Mouse (Mus musculus): ENCODE measurements at regions not wholly inside any gene's neighbourhood (a gene's known extent, or its start where the extent isn't known, plus 50 kb on each side); places are given as distances from the start of the nearest gene placed in this dataset.
"Not testable (repeated sequence)": the region's sequence is repeated elsewhere in the genome, so short reads cannot be mapped to it uniquely, and the experiment has no call there.

DNA sequence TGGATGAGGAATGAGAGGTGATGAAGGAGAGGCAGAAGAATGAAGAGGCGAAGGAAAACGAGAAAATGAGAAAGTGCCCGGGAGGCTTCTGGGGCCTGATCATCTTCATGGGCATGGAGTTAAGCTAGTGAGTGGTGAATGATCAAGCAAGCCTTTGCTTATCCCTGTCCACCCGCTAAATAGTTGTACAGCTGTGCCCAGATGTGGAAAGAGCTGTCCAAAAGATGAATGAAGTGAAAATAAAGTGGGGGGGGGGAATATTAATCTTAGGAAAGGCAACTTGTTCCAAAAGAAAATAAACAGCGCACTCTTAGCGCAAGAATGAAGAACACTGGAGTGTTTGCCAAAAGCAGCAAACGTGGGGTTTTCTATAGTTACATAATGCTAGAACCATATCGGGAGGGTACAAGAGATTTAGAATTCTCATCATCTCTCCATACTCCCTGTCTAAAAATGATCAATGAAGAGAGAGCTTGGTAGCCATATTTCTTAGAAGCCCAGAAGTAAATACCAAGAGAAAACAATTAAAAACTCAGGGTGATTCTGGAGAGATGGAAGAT is 188.5 kb downstream of the Utp18 start:
- WGBS, result 90% methylated on average over 8 of the region's 8 CpGs

DNA sequence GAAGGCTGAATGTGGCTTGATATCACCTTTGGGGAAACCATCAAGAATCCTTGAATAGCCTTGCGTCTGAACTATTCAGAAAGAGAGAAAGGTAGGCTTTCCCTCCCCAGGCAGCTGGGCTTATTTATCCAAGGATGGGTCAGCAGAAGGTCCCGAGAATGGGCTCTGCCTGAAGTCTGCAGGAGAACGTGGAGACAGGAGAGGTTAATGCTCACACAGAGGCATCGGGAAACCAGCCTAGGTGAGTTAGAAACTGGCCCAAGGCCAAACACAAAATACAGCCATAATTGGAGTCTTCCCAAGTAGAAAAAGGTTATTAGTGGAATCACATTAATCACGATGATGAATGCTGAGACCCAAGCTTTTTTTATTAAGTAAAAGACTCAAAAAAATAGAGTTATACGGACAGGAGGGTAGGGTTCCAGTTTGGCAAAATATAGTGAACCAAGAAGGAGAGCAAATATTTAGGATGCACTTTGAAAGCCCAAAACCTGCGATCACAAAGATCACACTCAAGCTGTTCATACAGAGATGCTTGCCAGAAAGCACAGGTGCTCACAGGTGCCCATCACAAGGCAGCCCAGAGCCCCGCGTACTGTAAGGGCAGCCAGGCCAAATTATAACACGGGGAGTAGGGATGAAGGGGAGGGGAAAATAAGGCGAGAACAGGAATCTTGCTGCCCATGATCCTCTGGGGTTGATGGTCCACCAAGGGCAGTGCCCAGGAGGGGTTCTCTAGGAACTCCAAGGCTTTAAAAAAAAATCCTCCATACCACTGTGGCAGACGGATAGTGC is 189.3 kb downstream of the Utp18 start:
- no peaks in the 10 kb centered on the region for H3K9me3 ChIP-seq
- H3K4me3 ChIP-seq, result no peak overlapping the region
- no peak overlapping the region for H3K9ac ChIP-seq
- ATAC-seq (ENCODE audit: low read depth), result no peak
- H3K27ac ChIP-seq (replicated peaks), result no peak overlapping the region
- no peak overlapping the region for H3K4me2 ChIP-seq
- no peaks in the 10 kb centered on the region for H3K27me3 ChIP-seq
- H3K4me1 ChIP-seq (replicated peaks), result no peaks in the 10 kb centered on the region
- H3K36me3 ChIP-seq, result no peaks in the 10 kb centered on the region
- WGBS, result 81% methylated on average over 12 of the region's 12 CpGs

More for the DNA sequence above, 188.5 kb downstream of the Utp18 start:
- H3K36me3 ChIP-seq, result no peaks in the 10 kb centered on the region
- no peaks in the 10 kb centered on the region for H3K4me1 ChIP-seq (replicated peaks)
- ATAC-seq (ENCODE audit: low read depth), result no peak
- no peaks in the 10 kb centered on the region for H3K9me3 ChIP-seq
- H3K27ac ChIP-seq (replicated peaks), result no peak overlapping the region
- no peak overlapping the region for H3K9ac ChIP-seq
- H3K4me3 ChIP-seq, result no peak overlapping the region
- no peaks in the 10 kb centered on the region for H3K27me3 ChIP-seq
- H3K4me2 ChIP-seq, result no peak overlapping the region

DNA sequence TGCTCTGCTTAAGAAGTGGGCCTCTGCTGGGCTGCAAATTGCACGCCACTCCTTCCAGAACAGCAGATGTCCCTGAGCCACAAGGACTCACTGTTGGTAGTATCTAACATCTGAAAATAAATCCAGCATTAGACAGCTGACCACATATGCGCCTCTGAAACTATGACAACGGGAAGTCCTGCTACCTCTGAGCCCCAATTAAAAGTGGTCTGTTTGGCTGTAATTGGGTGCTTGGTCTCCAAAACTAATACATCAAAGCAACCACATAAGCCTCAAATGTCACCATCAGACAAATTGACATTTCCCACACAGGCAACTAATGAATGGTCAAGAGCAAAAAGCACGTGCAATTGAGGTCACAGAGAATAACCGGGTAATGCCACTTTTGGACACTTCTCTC is 201.9 kb downstream of the Utp18 start:
- Histone ChIP-seq H3K9ac (no peak overlapping the region), H3K27ac (replicated peaks) (no peak overlapping the region), H3K9me3 (no peaks in the 10 kb centered on the region), H3K27me3 (no peaks in the 10 kb centered on the region), H3K36me3 (no peaks in the 10 kb centered on the region), H3K4me1 (replicated peaks) (no peaks in the 10 kb centered on the region), H3K4me3 (no peak overlapping the region), H3K4me2 (no peak overlapping the region)
- no peak for ATAC-seq (ENCODE audit: low read depth)
- 83% methylated on average over 5 of the region's 5 CpGs for WGBS

DNA sequence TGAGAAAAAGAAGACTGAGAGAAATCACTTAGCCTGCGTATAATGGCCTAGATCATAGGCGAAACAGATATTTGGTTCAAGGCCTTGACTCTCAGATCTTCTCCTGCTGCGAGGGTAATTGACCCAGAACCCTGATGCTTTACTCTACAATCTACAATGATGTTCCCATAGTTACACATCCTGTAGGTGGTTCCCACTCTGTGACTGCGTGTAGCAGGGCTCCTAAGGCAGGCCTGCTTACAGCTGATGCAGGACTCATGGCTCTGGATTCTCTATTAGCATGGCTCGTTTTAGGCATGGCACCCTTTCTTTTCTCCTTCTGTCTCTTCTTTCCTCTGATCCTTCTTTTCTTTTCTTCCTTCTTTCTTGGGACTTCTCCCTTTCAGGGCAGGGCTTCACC is 209.3 kb downstream of the Utp18 start:
- Histone ChIP-seq H3K4me1 (replicated peaks) (no peaks in the 10 kb centered on the region), H3K27ac (replicated peaks) (no peak overlapping the region), H3K36me3 (no peaks in the 10 kb centered on the region), H3K4me3 (no peak overlapping the region), H3K4me2 (no peak overlapping the region), H3K9ac (no peak overlapping the region), H3K27me3 (no peaks in the 10 kb centered on the region), H3K9me3 (no peaks in the 10 kb centered on the region)
- 82% methylated on average over 5 of the region's 5 CpGs for WGBS
- ATAC-seq (ENCODE audit: low read depth), result no peak

DNA sequence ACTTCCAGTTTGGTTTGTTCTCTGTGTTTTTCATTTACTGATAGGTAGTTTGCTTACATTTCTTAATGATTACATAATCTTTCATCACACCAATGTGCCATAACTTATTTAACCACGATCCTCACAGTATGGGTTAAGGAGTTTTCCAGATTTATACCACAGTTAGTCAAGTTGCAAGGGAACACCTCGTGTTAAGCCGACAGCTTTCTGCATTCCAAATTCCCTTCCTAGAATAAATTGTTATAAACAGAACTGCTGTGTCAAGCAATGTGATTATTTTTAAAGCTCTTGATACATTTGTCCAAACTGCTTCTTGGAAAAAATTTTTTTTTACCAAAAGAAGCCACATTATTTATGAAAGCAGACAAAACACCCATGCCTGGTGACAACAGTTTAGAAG is 213.5 kb downstream of the Utp18 start:
- Histone ChIP-seq H3K4me1 (replicated peaks) (no peaks in the 10 kb centered on the region), H3K9me3 (no peaks in the 10 kb centered on the region), H3K9ac (no peak overlapping the region), H3K27me3 (no peaks in the 10 kb centered on the region), H3K36me3 (no peaks in the 10 kb centered on the region), H3K4me3 (no peak overlapping the region), H3K4me2 (no peak overlapping the region), H3K27ac (replicated peaks) (no peak overlapping the region)
- 83% methylated on average over 3 of the region's 3 CpGs for WGBS
- no peak for ATAC-seq (ENCODE audit: low read depth)

DNA sequence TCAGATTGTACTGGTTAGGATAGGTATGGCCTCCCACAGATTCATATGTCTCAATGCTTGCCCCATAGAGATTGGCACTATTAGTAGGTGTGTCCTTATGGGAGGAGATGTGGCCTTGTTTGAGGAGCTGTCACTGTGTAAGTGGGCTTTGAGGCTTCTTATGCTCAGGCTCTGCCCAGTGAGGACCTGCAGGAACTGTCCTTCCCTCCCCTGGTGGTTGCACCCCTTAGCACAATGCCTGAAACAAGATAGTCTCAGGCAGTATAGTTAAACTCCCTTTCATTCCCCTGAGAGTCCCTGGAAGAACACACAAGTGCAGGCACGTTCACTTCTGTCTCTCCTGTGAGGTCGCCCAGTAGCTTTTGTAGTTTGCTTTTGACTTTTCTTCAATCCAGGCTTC is 223.9 kb downstream of the Utp18 start:
- Histone ChIP-seq H3K4me2 (no peak overlapping the region), H3K4me1 (replicated peaks) (0 out of 2 replicates have a peak, but pooled peaks cover 7% of the 10 kb centered on the region), H3K9ac (no peak overlapping the region), H3K27ac (replicated peaks) (no peak overlapping the region), H3K9me3 (no peaks in the 10 kb centered on the region), H3K4me3 (no peak overlapping the region), H3K36me3 (no peaks in the 10 kb centered on the region), H3K27me3 (no peaks in the 10 kb centered on the region)
- 66% methylated on average over 2 of the region's 2 CpGs for WGBS
- no peak for ATAC-seq (ENCODE audit: low read depth)

DNA sequence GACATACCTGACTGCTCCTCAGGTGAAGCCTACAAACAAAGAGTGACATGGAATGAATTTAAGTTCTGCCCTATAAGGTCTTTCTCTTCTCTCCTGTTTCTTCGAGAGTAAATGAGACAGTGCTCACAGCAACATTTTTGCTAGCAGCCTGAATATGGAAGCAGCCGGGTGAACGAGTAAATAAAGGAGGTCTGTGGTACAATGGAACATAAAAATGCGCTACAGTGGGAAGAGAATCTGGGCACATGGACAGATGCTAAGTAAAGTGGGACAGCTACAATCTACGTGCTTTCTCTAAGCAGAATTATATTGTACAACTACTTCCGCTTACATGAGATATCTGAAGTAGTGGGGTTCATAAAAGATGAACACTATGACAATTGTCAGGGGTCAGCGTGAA is 225.2 kb downstream of the Utp18 start:
- Histone ChIP-seq H3K4me3 (no peak overlapping the region), H3K27me3 (no peaks in the 10 kb centered on the region), H3K27ac (replicated peaks) (no peak overlapping the region), H3K4me2 (no peak overlapping the region), H3K4me1 (replicated peaks) (peaks cover 19% of the 10 kb centered on the region), H3K36me3 (no peaks in the 10 kb centered on the region), H3K9ac (no peak overlapping the region), H3K9me3 (no peaks in the 10 kb centered on the region)
- 90% methylated on average over 7 of the region's 7 CpGs for WGBS
- ATAC-seq (ENCODE audit: low read depth), result no peak

DNA sequence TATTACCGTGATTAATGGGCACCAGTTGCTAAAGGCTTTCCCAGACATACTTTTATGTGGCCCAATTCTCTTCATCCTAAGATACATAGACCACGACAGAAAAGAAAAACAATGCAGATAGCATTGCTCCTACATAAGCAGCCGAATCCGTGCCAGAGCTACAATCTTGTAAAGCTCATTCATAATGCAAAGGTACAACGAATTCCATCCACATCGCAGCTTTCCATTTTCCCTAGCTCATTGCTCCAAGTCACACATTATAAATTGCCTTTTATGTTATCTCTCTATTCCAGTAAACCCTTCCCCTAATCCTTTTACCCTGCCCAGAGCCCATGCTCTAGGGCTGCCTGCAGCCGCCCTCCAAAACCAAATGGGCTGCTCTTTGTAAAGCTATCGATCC is 226.8 kb downstream of the Utp18 start:
- H3K9ac ChIP-seq, result no peak overlapping the region
- no peak for ATAC-seq (ENCODE audit: low read depth)
- H3K9me3 ChIP-seq, result no peaks in the 10 kb centered on the region
- no peak overlapping the region for H3K4me2 ChIP-seq
- no peaks in the 10 kb centered on the region for H3K36me3 ChIP-seq
- peaks cover 19% of the 10 kb centered on the region for H3K4me1 ChIP-seq (replicated peaks)
- no peak overlapping the region for H3K4me3 ChIP-seq
- 72% methylated on average over 8 of the region's 8 CpGs for WGBS
- H3K27ac ChIP-seq (replicated peaks), result no peak overlapping the region
- H3K27me3 ChIP-seq, result no peaks in the 10 kb centered on the region

DNA sequence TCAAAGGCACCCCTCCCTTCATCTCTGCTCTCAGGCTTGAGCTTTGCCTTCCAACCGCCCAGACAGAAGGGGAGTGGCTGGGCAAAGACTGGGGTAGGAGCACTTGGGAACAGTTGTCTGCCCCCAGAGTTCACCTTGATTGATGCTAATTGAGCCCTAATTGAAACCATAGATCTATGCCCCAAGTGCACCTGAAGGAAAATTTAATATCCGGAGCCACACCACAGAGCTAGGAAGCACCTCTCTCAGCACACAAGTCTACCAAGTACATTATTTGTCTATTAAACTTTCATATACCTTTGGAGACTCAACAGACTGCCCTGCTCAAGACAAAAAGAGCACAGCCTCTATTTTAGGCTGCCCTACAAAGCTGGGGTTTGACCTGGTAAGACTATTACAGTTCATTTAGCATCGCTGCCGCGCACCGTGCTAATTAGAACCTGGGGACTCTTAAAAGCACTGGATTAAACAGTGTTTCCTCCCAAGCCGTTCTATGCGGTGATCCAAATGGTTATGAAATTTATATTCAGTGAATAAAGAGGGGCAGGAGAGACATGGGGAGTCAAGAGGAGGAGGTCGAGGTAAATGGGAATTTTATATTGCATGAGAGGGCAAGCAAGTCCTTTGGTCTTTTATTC is 229.8 kb downstream of the Utp18 start:
- peak; percentile 47; the same call in 1 of the 2 replicates for ATAC-seq (ENCODE audit: low read depth)
- no peak overlapping the region for H3K9ac ChIP-seq
- H3K27ac ChIP-seq (replicated peaks), result no peak overlapping the region; the same call in 1 of the 2 replicates
- no peaks in the 10 kb centered on the region for H3K9me3 ChIP-seq
- H3K27me3 ChIP-seq, result no peaks in the 10 kb centered on the region
- H3K4me3 ChIP-seq, result no peak overlapping the region
- WGBS, result 42% methylated on average over 9 of the region's 9 CpGs
- no peaks in the 10 kb centered on the region for H3K36me3 ChIP-seq
- H3K4me2 ChIP-seq, result no peak overlapping the region
- H3K4me1 ChIP-seq (replicated peaks), result peaks cover 19% of the 10 kb centered on the region

DNA sequence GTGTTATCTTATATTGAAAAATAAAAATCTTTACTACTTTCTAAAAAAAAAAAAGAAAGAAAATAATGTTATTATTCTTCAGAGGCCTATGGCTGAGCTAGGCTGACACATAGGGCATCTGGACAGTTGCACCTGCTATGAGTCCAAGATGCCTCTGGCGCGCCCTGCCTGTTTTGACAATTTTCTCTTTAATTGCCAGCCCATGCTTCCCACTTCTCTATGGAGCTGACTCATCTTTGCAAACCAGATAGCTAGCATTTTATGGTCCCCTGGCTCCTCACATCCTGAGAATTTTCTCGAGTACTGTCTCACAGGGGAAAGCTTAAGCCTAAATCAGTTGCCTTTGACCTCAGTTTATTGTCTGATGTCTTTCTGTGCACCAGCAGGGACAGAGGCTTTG is 232.2 kb downstream of the Utp18 start:
- WGBS, result 65% methylated on average over 3 of the region's 3 CpGs
- Histone ChIP-seq H3K4me1 (replicated peaks) (peaks cover 12% of the 10 kb centered on the region), H3K27ac (replicated peaks) (no peak overlapping the region), H3K27me3 (no peaks in the 10 kb centered on the region), H3K4me3 (no peak overlapping the region), H3K9me3 (no peaks in the 10 kb centered on the region), H3K9ac (no peak overlapping the region), H3K4me2 (no peak overlapping the region), H3K36me3 (no peaks in the 10 kb centered on the region)
- no peak for ATAC-seq (ENCODE audit: low read depth)

DNA sequence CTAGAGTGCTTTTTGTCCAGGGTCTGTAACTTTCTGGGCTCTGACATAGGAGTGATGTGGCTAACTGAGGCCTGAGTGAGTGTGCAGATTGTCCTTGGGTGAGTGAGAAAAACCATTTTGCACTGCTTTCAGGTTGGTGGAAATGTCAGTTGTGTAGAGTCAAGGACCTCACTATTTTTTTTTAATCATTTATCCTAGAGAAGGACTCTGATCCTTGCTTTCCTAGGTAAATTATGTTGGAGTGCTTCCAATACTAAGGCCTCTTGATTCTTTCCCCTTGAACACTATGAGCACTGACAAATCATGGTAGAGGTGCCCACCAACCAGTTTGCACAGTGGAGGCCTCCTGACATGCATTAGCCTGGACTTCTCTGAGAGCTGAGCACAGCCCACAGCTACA is 233.6 kb downstream of the Utp18 start:
- H3K9me3 ChIP-seq; H3K4me2 ChIP-seq; H3K4me3 ChIP-seq; ATAC-seq (ENCODE audit: low read depth); H3K27ac ChIP-seq (replicated peaks); H3K9ac ChIP-seq; H3K27me3 ChIP-seq; H3K36me3 ChIP-seq: not testable (repeated sequence)
- H3K4me1 ChIP-seq (replicated peaks), result peaks cover 12% of the 10 kb centered on the region

All from neural tube, embryonic 13.5 days (tissue).